Mouse (Mus musculus) stomach, embryonic 14.5 days (tissue): ENCODE results near the gene Zbtb24. TPM values are rescaled to one million over a fixed set of nuclear protein-coding genes. Genes with fewer than 3 reads are reported as not detected.

Source experiments
- ATAC-seq: fragments of 200-750 bp; cut with Nextera tagmentation; 2 replicates; pipeline ENCODE4 v1.8.0; 2017; ENCODE audit warnings: low read depth, moderate TSS enrichment; ENCODE audit not compliant: insufficient number of reproducible peaks, insufficient read depth, low FRiP score
- H3K27ac ChIP-seq: fragments of 300-500 bp; sonication (generic); 2 replicates; pipeline ENCODE4 v1.5.1; 2014; ENCODE audit warnings: mild to moderate bottlenecking, low read length, moderate library complexity, mixed read lengths
- H3K27me3 ChIP-seq: fragments of 300-500 bp; sonication (generic); 2 replicates; pipeline ENCODE4 v1.6.1; 2014; ENCODE audit warnings: low read length, control low read depth, mixed read lengths; ENCODE audit not compliant: control insufficient read depth, insufficient read depth
- H3K36me3 ChIP-seq: fragments of 300-500 bp; sonication (generic); 2 replicates; pipeline ENCODE4 v1.6.1; 2014; ENCODE audit warnings: mild to moderate bottlenecking, control low read depth, low read length, moderate library complexity, mixed read lengths; ENCODE audit not compliant: control insufficient read depth, insufficient read depth
- H3K4me1 ChIP-seq: fragments of 300-500 bp; sonication (generic); 2 replicates; pipeline ENCODE4 v1.6.1; 2014; ENCODE audit warnings: low read length, control low read depth, mixed read lengths; ENCODE audit not compliant: control insufficient read depth, insufficient read depth
- H3K4me2 ChIP-seq: fragments of 300-500 bp; sonication (generic); replicated peaks from 2 replicates; pipeline ENCODE4 v1.6.1; 2014; ENCODE audit warnings: low read depth, low read length, control low read depth
- H3K4me3 ChIP-seq: fragments of 300-500 bp; sonication (generic); 2 replicates; pipeline ENCODE4 v1.5.1; 2014; ENCODE audit warnings: low read depth, low read length, control low read depth
- H3K9ac ChIP-seq: fragments of 300-500 bp; sonication (generic); replicated peaks from 2 replicates; pipeline ENCODE4 v1.6.1; 2014; ENCODE audit warnings: low read depth, mild to moderate bottlenecking, control low read depth, low read length, moderate library complexity, mixed read lengths
- H3K9me3 ChIP-seq: fragments of 300-500 bp; sonication (generic); 2 replicates; pipeline ENCODE4 v1.6.1; 2016; ENCODE audit warnings: low read depth, low read length, control low read depth; ENCODE audit not compliant: control insufficient read depth
- WGBS: fragments of 180-500 bp; shearing (Covaris S2); extraction: QIAGEN DNeasy Blood & Tissue Kit; methylation state at CpG from one replicate; pipeline ENCODE4 v1.1.7; 2014; 5-methylcytosine and 5-hydroxymethylcytosine counted together
- polyA plus RNA-seq: library from polyadenylated mRNA; unstranded; fragments of >200 nt; fragmentation: Nextera tagmentation; extraction: Ambion mirVana; gene quantifications from 2 replicates; pipeline ENCODE4 v1.2.1, GENCODE M21; 2014

Zbtb24 gene
- polyA plus RNA-seq, 1 experiment from 2014 or later: 16.7 TPM

DNA sequence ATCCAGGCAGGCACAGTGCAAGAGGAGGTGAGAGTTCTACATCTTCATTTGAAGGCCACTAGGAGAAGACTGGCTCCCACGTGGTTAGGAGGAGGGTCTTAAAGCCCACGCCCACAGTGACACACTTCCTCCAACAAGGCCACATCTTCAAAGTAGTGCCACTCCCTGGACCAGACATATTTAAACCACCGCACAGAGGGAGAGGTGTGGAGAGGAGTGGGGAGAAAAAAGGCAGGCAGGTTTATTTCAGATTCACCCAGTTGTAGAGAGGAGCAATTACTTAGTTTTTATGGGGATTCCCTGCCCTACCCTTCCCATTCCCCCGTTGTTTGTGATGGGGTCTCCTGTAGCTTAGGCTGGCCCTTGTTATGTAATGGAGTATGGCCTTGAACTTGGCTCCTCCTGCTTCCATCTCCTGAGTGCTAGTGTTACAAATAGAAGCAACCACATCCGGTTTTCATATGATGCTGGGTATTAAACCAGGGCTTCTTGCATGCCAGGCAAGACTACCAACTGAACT, 22.8 kb downstream of the Zbtb24 start:
- Histone ChIP-seq H3K27me3 (no peaks in the 10 kb centered on the region), H3K36me3 (no peaks in the 10 kb centered on the region), H3K4me3 (no peak overlapping the region), H3K27ac (no peak overlapping the region), H3K9me3 (no peaks in the 10 kb centered on the region), H3K9ac (no peak overlapping the region), H3K4me1 (peaks cover 16% of the 10 kb centered on the region), H3K4me2 (no peak overlapping the region)
- ATAC-seq: no peak
- WGBS: 79% methylated on average over 5 of the region's 5 CpGs

GRCm38 (mm10) chr10:41473782-41474468, 23.7 kb downstream of the Zbtb24 start:
- Histone ChIP-seq H3K27ac (peak overlapping the region; percentile 60; the same call in 1 of the 2 replicates), H3K9me3 (no peaks in the 10 kb centered on the region), H3K4me3 (no peak overlapping the region), H3K36me3 (no peaks in the 10 kb centered on the region), H3K27me3 (no peaks in the 10 kb centered on the region), H3K9ac (no peak overlapping the region), H3K4me2 (no peak overlapping the region), H3K4me1 (peaks cover 19% of the 10 kb centered on the region)
- ATAC-seq: no peak
- 66% methylated on average over 6 of the region's 6 CpGs for WGBS

DNA sequence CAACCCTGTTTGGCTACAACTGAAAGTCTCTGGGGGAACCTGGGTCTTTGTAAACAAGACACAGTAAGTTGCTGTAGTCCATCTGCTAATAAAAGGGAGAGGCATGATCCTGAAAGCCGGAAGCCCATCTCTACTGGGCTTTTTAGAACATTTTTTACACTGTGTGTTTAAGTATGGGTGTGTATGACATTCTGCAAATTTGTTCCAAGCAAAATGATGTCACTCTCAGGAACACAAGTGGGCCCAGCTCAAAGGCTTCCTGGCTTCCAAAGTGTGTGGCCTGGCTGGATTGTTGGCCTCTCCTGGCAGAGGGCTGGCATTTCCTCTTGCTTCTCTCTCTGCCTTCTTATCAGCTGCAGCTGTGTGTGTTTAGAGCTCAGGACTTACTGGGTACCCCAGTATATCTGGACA, 24.8 kb downstream of the Zbtb24 start:
- no peak overlapping the region for H3K4me3 ChIP-seq
- no peaks in the 10 kb centered on the region for H3K9me3 ChIP-seq
- H3K36me3 ChIP-seq: no peaks in the 10 kb centered on the region; the same call in 1 of the 2 replicates
- no peak for ATAC-seq
- WGBS: 43% methylated on average over 1 of the region's 1 CpGs
- no peaks in the 10 kb centered on the region for H3K27me3 ChIP-seq
- H3K27ac ChIP-seq: peak overlapping the region; percentile 58
- H3K9ac ChIP-seq: no peak overlapping the region
- peaks cover 19% of the 10 kb centered on the region for H3K4me1 ChIP-seq
- 0 out of 2 replicates have a peak overlapping the region, but pooled peaks have one; percentile 89 for H3K4me2 ChIP-seq

GRCm38 (mm10) chr10:41476171-41477017, 26.2 kb downstream of the Zbtb24 start, which contains the start of gene Mical1:
Gene Mical1 (plus strand): TSS chr10:41476314.
- Histone ChIP-seq H3K9me3 (no peaks in the 10 kb centered on the region), H3K36me3 (no peaks in the 10 kb centered on the region; the same call in 1 of the 2 replicates), H3K9ac (peak within 1 kb of the TSS; percentile 50), H3K4me1 (peaks cover 19% of the 10 kb centered on the region), H3K27me3 (no peaks in the 10 kb centered on the region), H3K4me2 (peak within 1 kb of the TSS; percentile 89), H3K27ac (peak within 1 kb of the TSS; percentile 83), H3K4me3 (peak within 1 kb of the TSS; percentile 61)
- peak; percentile 63 for ATAC-seq
- 0% methylated on average over 35 of the region's 35 CpGs for WGBS

GRCm38 (mm10) chr10:41477018-41477277, 26.8 kb downstream of the Zbtb24 start:
- ATAC-seq: 0 out of 2 replicates have a peak, but pooled peaks have one; percentile 4
- under 1% methylated on average over 9 of the region's 9 CpGs for WGBS

DNA sequence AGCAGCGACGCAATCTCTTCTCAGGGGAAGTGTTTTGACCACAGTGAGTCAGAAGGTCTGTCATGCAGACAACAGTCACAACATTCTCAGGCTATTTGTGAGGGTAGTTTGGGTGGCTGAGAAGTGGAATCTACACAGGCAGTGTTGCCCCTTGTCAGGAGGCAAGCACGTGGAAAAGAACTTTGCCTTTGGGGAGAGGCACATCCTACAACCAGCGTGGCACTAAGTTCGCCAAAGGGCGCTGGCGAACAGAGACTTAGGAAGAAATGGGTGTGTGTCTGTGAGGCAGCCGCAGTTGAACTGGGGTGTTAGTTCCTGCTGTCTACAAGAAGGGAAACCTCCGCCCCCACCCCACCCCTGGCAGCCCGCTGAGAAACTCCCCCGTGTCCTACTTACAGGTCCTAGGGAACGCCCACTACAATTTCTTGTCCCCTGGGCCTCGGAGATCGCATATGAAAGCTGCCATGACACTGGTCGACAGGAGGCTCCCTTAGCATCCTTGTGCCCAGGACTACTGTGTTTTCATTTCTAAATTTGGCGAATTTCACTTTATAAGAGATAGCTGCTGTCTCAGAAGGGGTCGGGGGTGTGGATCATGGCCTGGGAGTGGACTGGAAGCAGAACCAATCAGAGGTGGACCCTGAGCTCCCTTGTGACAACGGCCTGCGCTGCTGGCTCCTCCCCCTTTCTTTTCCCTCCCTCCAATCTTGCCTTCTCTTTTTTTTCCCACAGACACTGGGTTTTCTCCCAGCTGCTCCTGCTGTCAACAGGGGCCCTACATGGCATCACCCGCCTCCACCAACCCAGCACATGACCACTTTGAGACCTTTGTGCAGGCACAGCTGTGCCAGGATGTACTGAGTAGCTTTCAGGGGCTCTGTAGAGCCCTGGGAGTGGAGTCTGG, 27.3 kb downstream of the Zbtb24 start:
- H3K36me3 ChIP-seq: peaks cover 7% of the 10 kb centered on the region; the same call in 1 of the 2 replicates
- H3K9ac ChIP-seq: peak overlapping the region; percentile 50
- no peaks in the 10 kb centered on the region for H3K27me3 ChIP-seq
- peak; percentile 69 for ATAC-seq
- H3K4me3 ChIP-seq: peak overlapping the region; percentile 61
- H3K27ac ChIP-seq: peak overlapping the region; percentile 83
- 5% methylated on average over 20 of the region's 20 CpGs for WGBS
- H3K4me1 ChIP-seq: peaks cover 19% of the 10 kb centered on the region
- H3K9me3 ChIP-seq: no peaks in the 10 kb centered on the region
- H3K4me2 ChIP-seq: peak overlapping the region; percentile 89

More at GRCm38 (mm10) chr10:41477018-41477277, 26.8 kb downstream of the Zbtb24 start:
- Histone ChIP-seq H3K27ac (peak overlapping the region; percentile 83), H3K4me3 (peak overlapping the region; percentile 61), H3K4me1 (peaks cover 19% of the 10 kb centered on the region), H3K9ac (peak overlapping the region; percentile 50), H3K36me3 (peaks cover under 1% of the 10 kb centered on the region; the same call in 1 of the 2 replicates), H3K4me2 (peak overlapping the region; percentile 89), H3K27me3 (no peaks in the 10 kb centered on the region), H3K9me3 (no peaks in the 10 kb centered on the region)

GRCm38 (mm10) chr10:41479961-41480360, 29.8 kb downstream of the Zbtb24 start:
- 86% methylated on average over 3 of the region's 3 CpGs for WGBS
- peaks cover 18% of the 10 kb centered on the region; the same call in 1 of the 2 replicates for H3K36me3 ChIP-seq
- peaks cover 14% of the 10 kb centered on the region; the same call in 1 of the 2 replicates for H3K4me1 ChIP-seq
- no peaks in the 10 kb centered on the region for H3K9me3 ChIP-seq
- ATAC-seq: no peak
- no peak overlapping the region for H3K4me2 ChIP-seq
- no peaks in the 10 kb centered on the region for H3K27me3 ChIP-seq
- H3K27ac ChIP-seq: no peak overlapping the region
- H3K4me3 ChIP-seq: no peak overlapping the region
- H3K9ac ChIP-seq: no peak overlapping the region
